Mouse (Mus musculus): ENCODE data around the gene Tmbim6. TPM values are rescaled to one million over a fixed set of nuclear protein-coding genes. Genes with fewer than 3 reads are reported as not detected.
"Not testable (repeated sequence)": the region's sequence is repeated elsewhere in the genome, so short reads cannot be mapped to it uniquely, and the experiment has no call there.

Tmbim6 gene
- polyA plus RNA-seq, 1 experiment from 2014 or later, result 1,126 TPM

GRCm38 (mm10) chr15:99438966-99439698 lies 46.5 kb downstream of the Tmbim6 start:
- Histone ChIP-seq H3K4me1 (replicated peaks; ENCODE audit: control insufficient read depth, insufficient read depth, low read length) (peaks cover 22% of the 10 kb centered on the region), H3K27me3 (replicated peaks; ENCODE audit: control insufficient read depth, insufficient read depth, low read length) (no peaks in the 10 kb centered on the region), H3K9me3 (ENCODE audit: control insufficient read depth) (no peaks in the 10 kb centered on the region), H3K9ac (ENCODE audit: low read depth, low read length) (no peak overlapping the region), H3K36me3 (ENCODE audit: control insufficient read depth, insufficient read depth) (no peaks in the 10 kb centered on the region; the same call in 1 of the 2 replicates), H3K4me2 (replicated peaks; ENCODE audit: low read depth) (no peak overlapping the region), H3K27ac (ENCODE audit: low read depth, low read length) (peak overlapping the region; percentile 8), H3K4me3 (ENCODE audit: low read depth, low read length) (no peak overlapping the region)
- no peak for ATAC-seq
- 65% methylated on average over 8 of the region's 8 CpGs for WGBS
- no peak for TF ChIP-seq CTCF (IDR thresholded peaks at IDR 0.05; ENCODE audit: low read depth)

DNA sequence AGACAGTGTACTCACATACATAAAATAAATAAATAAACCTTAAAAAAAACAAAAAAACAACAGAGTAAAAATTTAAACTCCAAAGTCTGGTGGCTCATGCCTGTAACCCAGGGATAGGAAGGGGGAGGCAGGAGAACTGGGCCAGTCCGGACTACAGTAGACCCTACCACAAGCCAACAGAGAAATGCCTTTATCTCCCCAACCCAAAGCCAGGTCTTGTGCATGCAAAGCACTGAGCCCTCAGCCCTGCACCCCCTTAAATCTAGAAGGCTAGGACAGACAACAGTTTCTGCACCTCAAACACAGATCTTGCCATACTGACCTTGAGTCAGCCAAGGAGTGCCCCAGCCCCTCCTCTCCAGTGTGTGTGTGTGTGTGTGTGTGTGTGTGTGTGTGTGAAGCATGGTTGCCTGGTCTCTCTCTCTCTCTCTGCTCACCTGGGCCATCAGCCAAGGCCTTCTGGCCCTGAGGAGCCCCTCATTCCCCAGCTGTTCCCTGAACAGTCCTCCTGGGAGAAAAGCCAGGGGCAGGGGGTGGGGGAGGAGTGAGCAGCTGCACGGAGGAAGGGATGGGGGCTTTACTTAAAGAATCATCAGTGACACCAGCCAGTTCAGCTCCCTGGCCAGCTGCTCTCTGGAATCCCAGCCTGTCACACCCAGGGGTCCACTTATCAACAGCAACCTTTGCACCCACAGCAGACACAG lies 47.6 kb downstream of the Tmbim6 start:
- Histone ChIP-seq H3K27ac (ENCODE audit: low read depth, low read length) (no peak overlapping the region; the same call in 1 of the 2 replicates), H3K4me2 (replicated peaks; ENCODE audit: low read depth) (peak overlapping the region; percentile 37), H3K4me3 (ENCODE audit: low read depth, low read length) (no peak overlapping the region), H3K9me3 (ENCODE audit: control insufficient read depth) (no peaks in the 10 kb centered on the region), H3K9ac (ENCODE audit: low read depth, low read length) (no peak overlapping the region), H3K27me3 (replicated peaks; ENCODE audit: control insufficient read depth, insufficient read depth, low read length) (no peaks in the 10 kb centered on the region), H3K36me3 (ENCODE audit: control insufficient read depth, insufficient read depth) (no peaks in the 10 kb centered on the region; the same call in 1 of the 2 replicates), H3K4me1 (replicated peaks; ENCODE audit: control insufficient read depth, insufficient read depth, low read length) (peaks cover 22% of the 10 kb centered on the region)
- peak; percentile 73 for ATAC-seq
- 19% methylated on average over 2 of the region's 2 CpGs for WGBS
- no peak for TF ChIP-seq CTCF (IDR thresholded peaks at IDR 0.05; ENCODE audit: low read depth)

DNA sequence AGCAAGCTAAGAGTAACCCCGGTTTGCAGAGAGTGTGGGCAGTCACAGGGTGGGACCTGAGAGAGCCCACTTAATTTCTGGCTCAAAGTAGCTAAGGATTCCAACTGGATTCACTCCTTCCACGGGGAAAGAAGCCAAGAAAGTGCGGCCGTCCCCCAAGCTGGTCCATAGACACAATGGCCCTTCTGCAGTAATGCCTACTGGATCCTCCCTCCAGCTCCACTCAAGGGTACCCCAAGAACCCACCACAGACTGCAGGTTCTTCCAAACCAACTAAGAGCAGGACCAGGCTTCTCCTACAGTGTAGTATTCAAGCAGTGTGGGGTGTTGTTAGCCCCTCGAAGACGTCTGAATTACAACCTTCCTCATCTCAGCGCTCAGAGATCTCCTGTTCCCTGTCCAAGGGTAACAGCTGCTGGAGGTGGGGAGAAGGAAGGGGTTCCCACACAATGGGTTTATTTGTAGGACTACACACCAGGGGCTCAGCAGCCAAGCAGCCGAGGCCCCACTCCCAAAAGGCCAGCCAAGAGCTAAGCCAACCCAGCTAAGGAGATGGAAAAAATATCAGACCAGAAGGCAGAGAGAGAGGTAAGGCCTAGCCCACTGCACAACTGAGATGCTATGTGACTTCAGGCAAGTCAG lies 48.3 kb downstream of the Tmbim6 start:
- 25% methylated on average over 8 of the region's 8 CpGs for WGBS
- no peak for TF ChIP-seq CTCF (IDR thresholded peaks at IDR 0.05; ENCODE audit: low read depth)
- H3K4me2 ChIP-seq (replicated peaks; ENCODE audit: low read depth), result peak overlapping the region; percentile 37
- H3K27ac ChIP-seq (ENCODE audit: low read depth, low read length), result no peak overlapping the region; the same call in 1 of the 2 replicates
- peaks cover 22% of the 10 kb centered on the region for H3K4me1 ChIP-seq (replicated peaks; ENCODE audit: control insufficient read depth, insufficient read depth, low read length)
- H3K9me3 ChIP-seq (ENCODE audit: control insufficient read depth), result no peaks in the 10 kb centered on the region
- H3K9ac ChIP-seq (ENCODE audit: low read depth, low read length), result no peak overlapping the region
- H3K27me3 ChIP-seq (replicated peaks; ENCODE audit: control insufficient read depth, insufficient read depth, low read length), result no peaks in the 10 kb centered on the region
- H3K4me3 ChIP-seq (ENCODE audit: low read depth, low read length), result no peak overlapping the region
- no peak; the same call in 1 of the 2 replicates for ATAC-seq
- H3K36me3 ChIP-seq (ENCODE audit: control insufficient read depth, insufficient read depth), result no peaks in the 10 kb centered on the region; the same call in 1 of the 2 replicates

DNA sequence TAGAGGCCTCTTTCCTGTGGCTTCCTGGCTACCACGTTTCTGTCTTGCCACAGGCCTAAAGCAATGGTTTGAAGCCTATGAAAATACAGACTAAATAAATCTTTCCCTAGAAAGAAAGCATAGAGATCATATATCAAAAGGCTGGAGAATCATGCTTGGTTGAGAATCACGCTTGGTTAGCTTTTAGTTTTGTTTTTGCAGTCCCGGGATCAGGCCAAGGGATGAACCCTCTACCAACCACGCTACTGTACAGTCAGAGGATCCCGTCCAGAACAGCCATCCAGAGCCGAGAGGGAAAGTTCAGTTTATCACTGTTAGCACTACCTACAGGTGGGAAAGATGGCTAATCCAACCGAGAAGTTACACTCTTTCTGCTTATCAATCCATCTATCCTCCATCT lies 49.7 kb downstream of the Tmbim6 start:
- no peak for ATAC-seq
- no peaks in the 10 kb centered on the region for H3K9me3 ChIP-seq (ENCODE audit: control insufficient read depth)
- H3K27ac ChIP-seq (ENCODE audit: low read depth, low read length), result no peak overlapping the region
- 73% methylated on average over 7 of the region's 7 CpGs for WGBS
- TF ChIP-seq CTCF (IDR thresholded peaks at IDR 0.05; ENCODE audit: low read depth), result no peak
- H3K4me3 ChIP-seq (ENCODE audit: low read depth, low read length), result no peak overlapping the region
- H3K9ac ChIP-seq (ENCODE audit: low read depth, low read length), result no peak overlapping the region
- H3K4me2 ChIP-seq (replicated peaks; ENCODE audit: low read depth), result no peak overlapping the region
- H3K4me1 ChIP-seq (replicated peaks; ENCODE audit: control insufficient read depth, insufficient read depth, low read length), result peaks cover 22% of the 10 kb centered on the region
- no peaks in the 10 kb centered on the region; the same call in 1 of the 2 replicates for H3K36me3 ChIP-seq (ENCODE audit: control insufficient read depth, insufficient read depth)
- H3K27me3 ChIP-seq (replicated peaks; ENCODE audit: control insufficient read depth, insufficient read depth, low read length), result no peaks in the 10 kb centered on the region

- Histone ChIP-seq H3K4me1 (replicated peaks; ENCODE audit: control insufficient read depth, insufficient read depth, low read length) (peaks cover 7% of the 10 kb centered on the region), H3K36me3 (ENCODE audit: control insufficient read depth, insufficient read depth) (no peaks in the 10 kb centered on the region), H3K27ac (ENCODE audit: low read depth, low read length) (no peak overlapping the region), H3K4me3 (ENCODE audit: low read depth, low read length) (no peak overlapping the region), H3K27me3 (replicated peaks; ENCODE audit: control insufficient read depth, insufficient read depth, low read length) (no peaks in the 10 kb centered on the region), H3K9ac (ENCODE audit: low read depth, low read length) (no peak overlapping the region), H3K9me3 (ENCODE audit: control insufficient read depth) (no peaks in the 10 kb centered on the region), H3K4me2 (replicated peaks; ENCODE audit: low read depth) (no peak overlapping the region)
- no peak for TF ChIP-seq CTCF (IDR thresholded peaks at IDR 0.05; ENCODE audit: low read depth)
- WGBS, result 21% methylated on average over 6 of the region's 6 CpGs
- peak; percentile 31; the same call in 1 of the 2 replicates for ATAC-seq
Measured at GRCm38 (mm10) chr15:99445567-99445966, 52.9 kb downstream of the Tmbim6 start.

GRCm38 (mm10) chr15:99446136-99446535 lies 53.5 kb downstream of the Tmbim6 start:
- H3K36me3 ChIP-seq (ENCODE audit: control insufficient read depth, insufficient read depth); H3K4me3 ChIP-seq (ENCODE audit: low read depth, low read length); H3K4me2 ChIP-seq (replicated peaks; ENCODE audit: low read depth); H3K27ac ChIP-seq (ENCODE audit: low read depth, low read length); ATAC-seq; H3K9ac ChIP-seq (ENCODE audit: low read depth, low read length); H3K27me3 ChIP-seq (replicated peaks; ENCODE audit: control insufficient read depth, insufficient read depth, low read length); H3K9me3 ChIP-seq (ENCODE audit: control insufficient read depth); H3K4me1 ChIP-seq (replicated peaks; ENCODE audit: control insufficient read depth, insufficient read depth, low read length): not testable (repeated sequence)
- 87% methylated on average over 10 of the region's 10 CpGs for WGBS
